Mouse (Mus musculus): ENCODE results near the gene 1110059G10Rik. TPM values are rescaled to one million over a fixed set of nuclear protein-coding genes. Genes with fewer than 3 reads are reported as not detected.
A peak's percentile ranks its signal among the peaks of the same experiment; 100 is the strongest.

1110059G10Rik gene
- polyA plus RNA-seq (2014; fragmentation: Nextera tagmentation; extraction: Ambion mirVana): 32.3 and 37.5 TPM in 2 replicates

GRCm38 (mm10) chr9:122950643-122951475 lies at the start of gene 1110059G10Rik, which contains the start of gene Kif15:
TSS of gene 1110059G10Rik (minus strand) at chr9:122951000.
TSS of gene Kif15 (plus strand) at chr9:122951046.
- H3K4me3 ChIP-seq (ENCODE audit: low read depth, low read length): peak within 1 kb of the TSS; percentile 92
- H3K27ac ChIP-seq (replicated peaks; ENCODE audit: low read depth, low read length): peak within 1 kb of the TSS; percentile 79
- H3K36me3 ChIP-seq (replicated peaks; ENCODE audit: control insufficient read depth, insufficient read depth, low read depth, low read length): no peaks in the 10 kb centered on the region
- no peaks in the 10 kb centered on the region for H3K9me3 ChIP-seq (replicated peaks; ENCODE audit: control insufficient read depth, low read length)
- no peaks in the 10 kb centered on the region for H3K27me3 ChIP-seq (ENCODE audit: control insufficient read depth, insufficient read depth, low read length)
- peak within 1 kb of the TSS; percentile 67 for H3K4me2 ChIP-seq (ENCODE audit: low read depth, low read length)
- under 1% methylated on average over 64 of the region's 64 CpGs for WGBS
- H3K9ac ChIP-seq (replicated peaks; ENCODE audit: low read length): peak within 1 kb of the TSS; percentile 82
- DNase-seq (ENCODE audit: low spot score) (peak; percentile 97), ATAC-seq (replicated peaks; ENCODE audit: insufficient number of reproducible peaks, low FRiP score, low TSS enrichment, low read depth) (peak; percentile 91)
- H3K4me1 ChIP-seq (ENCODE audit: control insufficient read depth, insufficient read depth, low read length): no peaks in the 10 kb centered on the region

- Histone ChIP-seq H3K4me1 (ENCODE audit: control insufficient read depth, insufficient read depth, low read length) (no peaks in the 10 kb centered on the region), H3K36me3 (replicated peaks; ENCODE audit: control insufficient read depth, insufficient read depth, low read depth, low read length) (no peaks in the 10 kb centered on the region; the same call in 1 of the 2 replicates), H3K4me2 (ENCODE audit: low read depth, low read length) (no peak overlapping the region), H3K4me3 (ENCODE audit: low read depth, low read length) (no peak overlapping the region), H3K9ac (replicated peaks; ENCODE audit: low read length) (no peak overlapping the region), H3K9me3 (replicated peaks; ENCODE audit: control insufficient read depth, low read length) (no peaks in the 10 kb centered on the region), H3K27ac (replicated peaks; ENCODE audit: low read depth, low read length) (no peak overlapping the region), H3K27me3 (ENCODE audit: control insufficient read depth, insufficient read depth, low read length) (no peaks in the 10 kb centered on the region)
- WGBS: 96% methylated on average over 4 of the region's 4 CpGs
- no peak for DNase-seq (ENCODE audit: low spot score)
- no peak for ATAC-seq (replicated peaks; ENCODE audit: insufficient number of reproducible peaks, low FRiP score, low TSS enrichment, low read depth)
Observed at GRCm38 (mm10) chr9:122999193-122999586, 48.4 kb upstream of the 1110059G10Rik start.

GRCm38 (mm10) chr9:122998406-122999192 lies 47.8 kb upstream of the 1110059G10Rik start:
- DNase-seq (ENCODE audit: low spot score) (no peak), ATAC-seq (replicated peaks; ENCODE audit: insufficient number of reproducible peaks, low FRiP score, low TSS enrichment, low read depth) (no peak)
- H3K36me3 ChIP-seq (replicated peaks; ENCODE audit: control insufficient read depth, insufficient read depth, low read depth, low read length): no peaks in the 10 kb centered on the region; the same call in 1 of the 2 replicates
- H3K4me1 ChIP-seq (ENCODE audit: control insufficient read depth, insufficient read depth, low read length): no peaks in the 10 kb centered on the region
- H3K9me3 ChIP-seq (replicated peaks; ENCODE audit: control insufficient read depth, low read length): no peaks in the 10 kb centered on the region
- H3K27ac ChIP-seq (replicated peaks; ENCODE audit: low read depth, low read length): no peak overlapping the region
- H3K27me3 ChIP-seq (ENCODE audit: control insufficient read depth, insufficient read depth, low read length): no peaks in the 10 kb centered on the region
- H3K4me2 ChIP-seq (ENCODE audit: low read depth, low read length): no peak overlapping the region
- no peak overlapping the region for H3K4me3 ChIP-seq (ENCODE audit: low read depth, low read length)
- H3K9ac ChIP-seq (replicated peaks; ENCODE audit: low read length): no peak overlapping the region
- 92% methylated on average over 10 of the region's 10 CpGs for WGBS

GRCm38 (mm10) chr9:122928915-122929314 lies 21.9 kb downstream of the 1110059G10Rik start:
- Histone ChIP-seq H3K27ac (replicated peaks; ENCODE audit: low read depth, low read length) (no peak overlapping the region), H3K4me2 (ENCODE audit: low read depth, low read length) (no peak overlapping the region), H3K27me3 (ENCODE audit: control insufficient read depth, insufficient read depth, low read length) (no peaks in the 10 kb centered on the region), H3K9ac (replicated peaks; ENCODE audit: low read length) (no peak overlapping the region), H3K36me3 (replicated peaks; ENCODE audit: control insufficient read depth, insufficient read depth, low read depth, low read length) (peaks cover 50% of the 10 kb centered on the region), H3K9me3 (replicated peaks; ENCODE audit: control insufficient read depth, low read length) (no peaks in the 10 kb centered on the region), H3K4me3 (ENCODE audit: low read depth, low read length) (no peak overlapping the region), H3K4me1 (ENCODE audit: control insufficient read depth, insufficient read depth, low read length) (no peaks in the 10 kb centered on the region)
- ATAC-seq (replicated peaks; ENCODE audit: insufficient number of reproducible peaks, low FRiP score, low TSS enrichment, low read depth) (no peak), DNase-seq (ENCODE audit: low spot score) (no peak)
- 93% methylated on average over 3 of the region's 3 CpGs for WGBS

- Histone ChIP-seq H3K27ac (replicated peaks; ENCODE audit: low read depth, low read length) (peak within 1 kb of the TSS; percentile 72; the same call in 1 of the 2 replicates), H3K9ac (replicated peaks; ENCODE audit: low read length) (peak within 1 kb of the TSS; percentile 98), H3K4me3 (ENCODE audit: low read depth, low read length) (peak within 1 kb of the TSS; percentile 86), H3K4me1 (ENCODE audit: control insufficient read depth, insufficient read depth, low read length) (no peaks in the 10 kb centered on the region), H3K27me3 (ENCODE audit: control insufficient read depth, insufficient read depth, low read length) (no peaks in the 10 kb centered on the region), H3K9me3 (replicated peaks; ENCODE audit: control insufficient read depth, low read length) (no peaks in the 10 kb centered on the region), H3K36me3 (replicated peaks; ENCODE audit: control insufficient read depth, insufficient read depth, low read depth, low read length) (peaks cover 25% of the 10 kb centered on the region; the same call in 1 of the 2 replicates), H3K4me2 (ENCODE audit: low read depth, low read length) (peak within 1 kb of the TSS; percentile 59)
- WGBS: 0% methylated on average over 42 of the region's 43 CpGs
- DNase-seq (ENCODE audit: low spot score) (peak; percentile 92), ATAC-seq (replicated peaks; ENCODE audit: insufficient number of reproducible peaks, low FRiP score, low TSS enrichment, low read depth) (peak; percentile 99)
Observed at GRCm38 (mm10) chr9:122922936-122923381, 27.8 kb downstream of the 1110059G10Rik start, which contains the start of gene Zfp105. TSS of gene Zfp105 (plus strand) at chr9:122923072.

- no peak for ATAC-seq (replicated peaks; ENCODE audit: insufficient number of reproducible peaks, low FRiP score, low TSS enrichment, low read depth)
- Histone ChIP-seq H3K36me3 (replicated peaks; ENCODE audit: control insufficient read depth, insufficient read depth, low read depth, low read length) (peaks cover 20% of the 10 kb centered on the region; the same call in 1 of the 2 replicates), H3K4me1 (ENCODE audit: control insufficient read depth, insufficient read depth, low read length) (no peaks in the 10 kb centered on the region), H3K4me2 (ENCODE audit: low read depth, low read length) (peak overlapping the region; percentile 59; the same call in 1 of the 2 replicates), H3K9ac (replicated peaks; ENCODE audit: low read length) (peak overlapping the region; percentile 98; the same call in 1 of the 2 replicates), H3K27ac (replicated peaks; ENCODE audit: low read depth, low read length) (no peak overlapping the region), H3K9me3 (replicated peaks; ENCODE audit: control insufficient read depth, low read length) (no peaks in the 10 kb centered on the region), H3K4me3 (ENCODE audit: low read depth, low read length) (no peak overlapping the region; the same call in 1 of the 2 replicates), H3K27me3 (ENCODE audit: control insufficient read depth, insufficient read depth, low read length) (no peaks in the 10 kb centered on the region)
- DNase-seq (ENCODE audit: low spot score): no peak
- WGBS: 21% methylated on average over 3 of the region's 3 CpGs
Observed at GRCm38 (mm10) chr9:122922436-122922835, 28.4 kb downstream of the 1110059G10Rik start.

- DNase-seq (ENCODE audit: low spot score) (peak; percentile 87), ATAC-seq (replicated peaks; ENCODE audit: insufficient number of reproducible peaks, low FRiP score, low TSS enrichment, low read depth) (peak; percentile 98)
- peak overlapping the region; percentile 57 for H3K4me3 ChIP-seq (ENCODE audit: low read depth, low read length)
- no peaks in the 10 kb centered on the region for H3K36me3 ChIP-seq (replicated peaks; ENCODE audit: control insufficient read depth, insufficient read depth, low read depth, low read length)
- no peaks in the 10 kb centered on the region; the same call in 1 of the 2 replicates for H3K9me3 ChIP-seq (replicated peaks; ENCODE audit: control insufficient read depth, low read length)
- H3K9ac ChIP-seq (replicated peaks; ENCODE audit: low read length): peak overlapping the region; percentile 84
- 13% methylated on average over 32 of the region's 32 CpGs for WGBS
- no peaks in the 10 kb centered on the region for H3K27me3 ChIP-seq (ENCODE audit: control insufficient read depth, insufficient read depth, low read length)
- H3K4me1 ChIP-seq (ENCODE audit: control insufficient read depth, insufficient read depth, low read length): no peaks in the 10 kb centered on the region
- H3K27ac ChIP-seq (replicated peaks; ENCODE audit: low read depth, low read length): no peak overlapping the region
- H3K4me2 ChIP-seq (ENCODE audit: low read depth, low read length): peak overlapping the region; percentile 78
Observed at GRCm38 (mm10) chr9:122902717-122903535, 47.9 kb downstream of the 1110059G10Rik start.
